Mouse (Mus musculus) testis, postnatal 10 days (tissue): ENCODE data around the gene Chd2.

ENCODE experiments used
- DNase-seq: peaks from one replicate; pipeline ENCODE4 v3.0.0; 2021; ENCODE audit warnings: low spot score

Chd2 gene

DNA sequence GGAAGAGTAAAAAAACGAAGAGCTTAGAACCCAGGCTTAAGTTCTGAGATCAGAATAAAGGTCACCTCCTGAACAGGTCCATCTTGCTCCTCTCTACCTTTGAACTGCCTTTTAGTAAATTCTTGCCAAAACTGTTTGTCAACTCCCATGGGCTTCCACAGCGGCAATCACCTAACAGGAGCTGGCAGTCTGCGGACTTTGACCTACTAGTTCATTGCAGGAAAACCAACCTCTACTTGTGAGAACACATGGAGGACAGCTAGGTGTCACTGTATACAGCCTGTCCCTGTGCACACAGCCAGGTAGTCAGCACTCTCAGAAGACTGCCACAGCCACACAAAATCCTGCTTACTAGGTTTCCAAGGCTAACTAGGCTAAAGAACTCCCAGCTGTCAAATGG, 99.8 kb downstream of the Chd2 start:
- DNase-seq: no peak

GRCm38 (mm10) chr7:73435685-73436084, 105.9 kb downstream of the Chd2 start:
- DNase-seq: no peak

DNA sequence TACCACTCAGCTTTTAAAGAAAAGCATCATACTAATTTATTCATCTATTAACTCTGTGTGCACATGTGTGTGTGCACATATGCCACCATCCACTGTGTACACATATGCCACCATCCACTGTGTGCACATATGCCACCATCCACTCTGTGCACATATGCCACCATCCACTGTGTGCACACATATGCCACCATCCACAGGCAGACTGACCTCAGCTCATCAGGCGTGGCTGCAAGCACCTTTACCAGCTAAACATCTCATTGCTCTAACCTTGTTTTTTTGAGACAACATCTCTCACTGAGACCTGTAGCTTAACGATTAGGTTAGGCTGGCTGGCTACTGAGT, 107.3 kb downstream of the Chd2 start:
- no peak for DNase-seq

- no peak for DNase-seq
Observed at GRCm38 (mm10) chr7:73433637-73434335, 107.8 kb downstream of the Chd2 start.

GRCm38 (mm10) chr7:73428525-73428924, 113.1 kb downstream of the Chd2 start:
- DNase-seq: no peak

GRCm38 (mm10) chr7:73427794-73428193, 113.8 kb downstream of the Chd2 start:
- DNase-seq: no peak

- DNase-seq: no peak
Observed at GRCm38 (mm10) chr7:73426752-73427386, 114.8 kb downstream of the Chd2 start.

DNA sequence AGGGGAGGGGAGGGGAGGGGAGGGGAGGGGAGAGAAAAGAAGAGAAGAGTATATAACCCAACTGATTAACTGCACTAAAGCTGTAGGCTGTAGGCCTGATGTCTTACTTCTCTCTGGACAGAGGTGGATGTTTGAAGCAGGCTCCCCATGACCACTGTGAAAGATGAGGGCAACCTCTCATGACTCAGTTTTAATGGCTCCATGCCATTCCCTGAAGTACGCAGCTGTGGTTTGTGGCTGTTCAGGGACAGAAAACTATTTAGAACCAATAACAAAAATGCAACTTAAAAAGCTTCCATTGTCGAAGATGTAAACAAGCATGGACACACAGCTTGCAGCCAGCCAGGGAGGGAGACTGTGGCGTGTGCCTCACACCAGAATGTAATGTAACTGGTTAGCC, 115.4 kb downstream of the Chd2 start:
- no peak for DNase-seq

DNA sequence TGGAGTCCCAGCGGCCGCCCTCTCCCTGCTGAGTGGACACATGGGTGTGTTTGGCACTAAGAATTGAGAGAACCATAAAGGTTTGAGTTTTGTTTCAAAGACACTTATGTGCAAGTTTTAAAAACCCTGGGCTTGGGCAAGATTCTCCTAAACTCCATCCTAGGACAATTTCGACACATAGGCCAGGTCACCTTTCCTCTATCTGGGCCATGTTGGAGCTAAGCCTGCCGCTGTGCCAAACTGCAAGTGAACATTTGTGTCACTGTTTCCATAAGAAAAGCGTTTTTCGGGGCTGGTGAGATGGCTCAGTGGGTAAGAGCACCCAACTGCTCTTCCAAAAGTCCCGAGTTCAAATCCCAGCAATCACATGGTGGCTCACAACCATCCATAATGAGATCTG, 116.2 kb downstream of the Chd2 start:
- no peak for DNase-seq

GRCm38 (mm10) chr7:73424705-73425104, 116.9 kb downstream of the Chd2 start:
- no peak for DNase-seq

- no peak for DNase-seq
Observed at GRCm38 (mm10) chr7:73424243-73424642, 117.4 kb downstream of the Chd2 start.

DNA sequence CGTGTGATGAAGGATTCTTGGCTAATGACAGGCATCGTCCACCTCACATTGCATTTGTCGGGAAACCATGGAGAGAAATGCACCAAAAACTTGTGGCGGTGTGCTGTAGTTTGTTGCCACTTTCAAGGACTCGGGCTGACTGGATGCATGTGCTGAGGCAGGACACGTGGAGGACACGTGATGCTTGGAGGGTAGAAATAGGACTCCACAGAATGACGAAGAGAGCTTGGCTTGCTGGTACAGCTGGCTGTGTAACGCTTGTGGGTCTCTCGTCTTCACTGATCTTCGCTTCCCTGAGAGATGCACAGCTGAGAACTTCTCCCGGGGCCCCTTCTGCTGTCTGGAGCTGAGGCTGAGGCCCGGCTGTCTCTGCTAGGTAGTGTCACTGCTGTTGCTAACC, 118.4 kb downstream of the Chd2 start:
- DNase-seq: no peak

- DNase-seq: peak; percentile 86
Observed at GRCm38 (mm10) chr7:73422223-73423113, 119.2 kb downstream of the Chd2 start.

DNA sequence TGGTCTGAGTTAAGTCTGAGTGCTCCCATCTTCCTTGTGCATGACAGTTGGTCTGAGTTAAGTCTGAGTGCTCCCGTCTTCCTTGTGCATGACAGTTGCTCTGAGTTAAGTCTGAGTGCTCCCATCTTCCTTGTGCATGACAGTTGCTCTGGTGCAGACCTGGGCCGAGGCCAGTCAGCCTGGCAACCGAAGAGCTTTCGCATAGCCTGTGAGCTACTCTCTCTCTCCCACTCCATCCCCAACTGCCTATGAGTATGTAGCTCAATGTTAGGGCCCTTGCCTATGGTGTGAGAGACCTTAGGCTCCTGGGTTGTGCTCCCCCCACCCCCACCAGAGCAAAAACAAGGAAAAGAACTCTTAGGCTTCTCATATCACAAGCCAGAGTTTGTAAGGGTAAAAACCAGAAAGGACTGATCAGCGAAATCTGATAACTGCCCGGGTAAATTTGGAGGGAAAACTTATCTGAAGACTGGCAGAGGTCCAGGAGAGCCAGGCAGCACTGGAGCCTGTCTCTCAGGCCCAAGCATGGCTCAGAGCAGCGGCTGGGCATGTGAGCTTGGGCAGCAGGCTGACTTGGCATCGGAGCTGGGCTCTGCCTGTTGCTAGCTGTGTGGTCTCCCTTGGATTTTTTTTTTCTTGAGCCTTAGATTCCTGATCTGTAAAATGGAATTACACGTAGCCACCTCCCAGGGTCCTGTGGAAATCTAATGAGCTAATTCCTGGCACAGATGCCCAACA, 120.2 kb downstream of the Chd2 start:
- no peak for DNase-seq

GRCm38 (mm10) chr7:73420827-73421226, 120.8 kb downstream of the Chd2 start:
- no peak for DNase-seq

GRCm38 (mm10) chr7:73419375-73419774, 122.3 kb downstream of the Chd2 start:
- no peak for DNase-seq

- no peak for DNase-seq
Observed at GRCm38 (mm10) chr7:73414192-73414591, 127.4 kb downstream of the Chd2 start.

- no peak for DNase-seq
Observed at GRCm38 (mm10) chr7:73412419-73412818, 129.2 kb downstream of the Chd2 start.

DNA sequence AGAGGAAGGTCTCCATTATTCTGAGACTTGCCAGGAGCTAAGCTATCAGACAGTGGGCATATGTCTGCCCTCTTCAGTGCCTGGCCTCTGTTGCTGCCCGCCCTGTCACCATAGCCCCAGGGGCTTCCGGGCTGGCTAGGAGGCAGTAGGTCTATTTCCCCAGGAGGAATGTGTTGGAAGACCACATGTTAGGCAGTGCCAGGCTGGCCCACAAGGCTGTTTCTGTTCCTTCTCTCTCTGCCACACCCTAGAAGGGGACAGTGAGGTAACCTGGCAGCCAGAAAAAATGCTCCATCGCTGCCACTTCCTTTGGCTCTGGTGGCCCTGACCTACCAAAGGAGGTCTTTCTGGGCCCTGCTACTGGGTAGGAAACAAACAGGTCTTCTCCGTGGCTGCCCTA, 129.6 kb downstream of the Chd2 start:
- no peak for DNase-seq

DNA sequence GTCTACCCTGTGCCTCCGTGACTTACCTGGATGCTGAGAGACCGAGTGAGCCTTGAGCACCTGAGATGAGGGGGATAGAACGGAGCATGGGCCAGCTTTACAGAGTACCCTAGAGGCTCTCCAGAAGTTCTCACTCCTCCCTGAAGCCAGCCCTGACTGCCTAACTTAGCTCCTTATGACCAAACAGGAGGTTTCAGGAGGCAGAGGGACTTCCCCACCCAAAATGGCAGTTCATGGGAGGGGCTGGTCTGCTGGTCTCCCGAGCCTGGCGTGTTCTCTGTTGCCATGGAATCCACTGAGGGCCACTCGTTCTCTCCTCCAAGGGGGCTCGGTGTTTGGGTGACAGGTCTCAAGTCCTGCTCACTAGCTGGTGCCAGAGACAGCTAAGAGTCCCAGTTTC, 130.1 kb downstream of the Chd2 start:
- no peak for DNase-seq

DNA sequence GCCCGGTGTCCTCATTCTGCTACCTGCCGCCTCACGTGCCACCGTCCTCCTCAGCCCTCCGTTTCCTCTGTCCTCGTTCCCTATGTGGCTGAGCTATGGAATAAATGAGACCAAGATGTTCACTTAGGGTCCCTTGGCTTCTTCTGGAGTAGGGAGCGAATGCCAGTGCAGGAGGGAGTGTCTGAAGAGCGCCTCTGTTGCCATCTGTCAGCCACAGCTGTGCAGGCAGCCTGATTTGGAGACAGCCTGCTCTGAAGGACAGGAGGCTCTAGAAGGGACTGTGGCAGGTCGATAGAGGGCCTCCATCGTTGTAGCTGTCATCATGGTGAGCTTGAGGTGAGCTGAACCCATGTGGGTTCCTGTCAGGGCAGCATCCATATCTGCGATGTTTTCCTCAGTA, 136.1 kb downstream of the Chd2 start:
- no peak for DNase-seq

DNA sequence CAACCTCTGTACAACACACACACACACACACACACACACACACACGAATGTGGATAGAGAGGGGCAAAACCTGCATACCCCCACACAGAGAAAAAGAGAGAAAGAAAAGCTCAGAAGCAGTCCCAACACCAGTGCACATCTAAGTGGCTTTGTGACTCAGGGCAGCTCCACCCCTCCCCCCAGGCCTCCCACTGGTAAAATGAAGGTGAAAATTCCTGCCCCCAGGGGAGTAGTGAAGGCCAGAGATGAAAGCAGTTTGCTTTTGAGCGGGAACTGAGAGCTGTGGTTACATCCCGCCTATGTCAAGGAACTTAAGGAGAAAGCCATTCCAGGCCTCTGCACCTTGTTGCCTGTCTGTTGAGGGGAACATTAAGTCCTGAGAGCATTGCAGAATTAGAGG, 138.1 kb downstream of the Chd2 start:
- peak; percentile 45 for DNase-seq
